Mouse (Mus musculus) ES-Bruce4 (cell line): ENCODE data around the gene Gfy. TPM values are rescaled to one million over a fixed set of nuclear protein-coding genes. Genes with fewer than 3 reads are reported as not detected.

ENCODE experiments used
- H3K27ac ChIP-seq: 2 replicates; pipeline ENCODE4 v1.5.1; 2012; ENCODE audit warnings: low read length, inconsistent platforms; ENCODE audit not compliant: insufficient read depth
- H3K27me3 ChIP-seq: 2 replicates; pipeline ENCODE4 v1.6.1; 2012; ENCODE audit warnings: mild to moderate bottlenecking, low read length, inconsistent platforms; ENCODE audit not compliant: control insufficient read depth, poor library complexity, insufficient read depth, severe bottlenecking
- H3K36me3 ChIP-seq: 2 replicates; pipeline ENCODE4 v1.6.1; 2012; ENCODE audit warnings: inconsistent platforms, mild to moderate bottlenecking, low read length, moderate library complexity; ENCODE audit not compliant: control insufficient read depth, poor library complexity, insufficient read depth, severe bottlenecking
- H3K4me1 ChIP-seq: one replicate; pipeline ENCODE4 v1.8.1; 2011; ENCODE audit warnings: low read length; ENCODE audit not compliant: control insufficient read depth, insufficient read depth
- H3K4me3 ChIP-seq: 2 replicates; pipeline ENCODE4 v1.5.1; 2011; ENCODE audit warnings: low read depth, mild to moderate bottlenecking, low read length
- H3K9ac ChIP-seq: 2 replicates; pipeline ENCODE4 v1.6.1; 2012; ENCODE audit warnings: low read depth, mild to moderate bottlenecking, inconsistent platforms; ENCODE audit not compliant: poor library complexity, severe bottlenecking
- H3K9me3 ChIP-seq: replicated peaks from 2 replicates; pipeline ENCODE4 v1.6.1; 2012; ENCODE audit warnings: mild to moderate bottlenecking, low read length, inconsistent platforms; ENCODE audit not compliant: control insufficient read depth, poor library complexity, insufficient read depth, severe bottlenecking
- CTCF ChIP-seq: IDR thresholded peaks from one replicate; pipeline ENCODE4 v1.8.1; 2011; ENCODE audit warnings: low read depth, low read length
- EP300 ChIP-seq: IDR thresholded peaks from 2 replicates; pipeline ENCODE4 v1.6.1; 2011; ENCODE audit warnings: low read depth, low read length; ENCODE audit not compliant: insufficient read depth
- POLR2A ChIP-seq: IDR thresholded peaks from one replicate; pipeline ENCODE4 v1.8.1; 2011; ENCODE audit warnings: low read length; ENCODE audit not compliant: insufficient read depth
- polyA plus RNA-seq: library from polyadenylated mRNA; stranded (reverse); fragments of >200 nt; gene quantifications from 2 replicates; pipeline ENCODE4 v1.2.4, GENCODE M21; 2011; ENCODE audit warnings: low read depth; ENCODE audit not compliant: missing spikeins, insufficient read depth, insufficient read length

Gfy gene
- polyA plus RNA-seq, 1 experiment: 1.2 TPM

GRCm38 (mm10) chr7:45137171-45138006 lies 42.0 kb downstream of the Gfy start:
- Histone ChIP-seq H3K27ac (no peak overlapping the region), H3K4me1 (no peaks in the 10 kb centered on the region), H3K4me3 (no peak overlapping the region), H3K9me3 (no peaks in the 10 kb centered on the region), H3K36me3 (0 out of 2 replicates have a peak, but pooled peaks cover 4% of the 10 kb centered on the region), H3K9ac (no peak overlapping the region), H3K27me3 (no peaks in the 10 kb centered on the region)
- TF ChIP-seq EP300 (no peak), POLR2A (no peak), CTCF (no peak)

GRCm38 (mm10) chr7:45135993-45136567 lies 43.3 kb downstream of the Gfy start, which contains the start of the genes Gm45713 and Flt3l:
Gene Gm45713 (minus strand): TSS chr7:45136231.
Gene Flt3l (minus strand): TSS chr7:45136432.
- Histone ChIP-seq H3K36me3 (no peaks in the 10 kb centered on the region), H3K27ac (no peak within 1 kb of the TSS), H3K4me1 (no peaks in the 10 kb centered on the region), H3K9ac (0 out of 2 replicates have a peak within 1 kb of the TSS, but pooled peaks have one; percentile 15), H3K4me3 (peak within 1 kb of the TSS; percentile 22), H3K9me3 (no peaks in the 10 kb centered on the region), H3K27me3 (no peaks in the 10 kb centered on the region)
- TF ChIP-seq POLR2A (no peak), EP300 (0 out of 2 replicates have a peak, but pooled peaks have one; percentile 29), CTCF (peak; percentile 90)

- Histone ChIP-seq H3K36me3 (no peaks in the 10 kb centered on the region), H3K4me1 (no peaks in the 10 kb centered on the region), H3K27ac (no peak overlapping the region), H3K9me3 (no peaks in the 10 kb centered on the region), H3K9ac (no peak overlapping the region), H3K27me3 (no peaks in the 10 kb centered on the region), H3K4me3 (no peak overlapping the region)
- TF ChIP-seq POLR2A: no peak
These were observed 44.0 kb downstream of the Gfy start for GRCm38 (mm10) chr7:45135370-45135769.

GRCm38 (mm10) chr7:45134544-45135026 lies 44.8 kb downstream of the Gfy start:
- Histone ChIP-seq H3K36me3 (no peaks in the 10 kb centered on the region), H3K27me3 (no peaks in the 10 kb centered on the region), H3K9me3 (no peaks in the 10 kb centered on the region), H3K4me3 (no peak overlapping the region; the same call in 1 of the 2 replicates), H3K4me1 (no peaks in the 10 kb centered on the region), H3K9ac (no peak overlapping the region), H3K27ac (no peak overlapping the region)
- no peak for TF ChIP-seq EP300
- TF ChIP-seq POLR2A: no peak
- TF ChIP-seq CTCF: no peak

- TF ChIP-seq POLR2A (no peak), EP300 (no peak), CTCF (peak; percentile 84)
- Histone ChIP-seq H3K4me1 (no peaks in the 10 kb centered on the region), H3K9ac (no peak overlapping the region), H3K4me3 (no peak overlapping the region), H3K27ac (no peak overlapping the region), H3K36me3 (no peaks in the 10 kb centered on the region), H3K9me3 (no peaks in the 10 kb centered on the region), H3K27me3 (no peaks in the 10 kb centered on the region)
These were observed 45.8 kb downstream of the Gfy start for GRCm38 (mm10) chr7:45133446-45134159.
